Mouse (Mus musculus): Measurements from ENCODE around the gene Cacnb4. TPM values are rescaled to one million over a fixed set of nuclear protein-coding genes. Genes with fewer than 3 reads are reported as not detected.

Cacnb4 gene
- polyA plus RNA-seq, 1 experiment = 0.01 TPM

DNA sequence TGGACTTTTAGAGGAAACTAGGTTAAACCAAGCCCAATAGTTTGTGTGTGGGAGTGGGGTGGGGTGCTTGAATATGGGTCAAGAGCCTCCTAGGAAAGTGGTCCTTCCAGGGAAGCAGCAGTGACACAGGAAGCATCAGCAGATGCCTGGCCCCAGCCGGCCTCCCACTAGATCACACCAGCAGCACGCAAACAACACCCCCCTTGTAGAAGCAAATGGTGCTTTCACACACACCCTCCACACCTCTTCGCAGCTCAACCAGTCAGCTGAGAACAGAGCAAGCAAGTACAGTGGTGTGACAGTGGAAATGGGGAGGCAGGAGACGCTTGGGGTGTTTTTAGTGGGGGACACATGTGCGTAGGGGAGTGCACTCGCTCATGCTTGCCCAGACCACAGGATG lies 33.0 kb downstream of the Cacnb4 start:
- H3K79me2 ChIP-seq (ENCODE audit: control insufficient read depth, insufficient read depth) = no peaks in the 10 kb centered on the region
- H3K36me3 ChIP-seq (ENCODE audit: control insufficient read depth, insufficient read depth) = no peaks in the 10 kb centered on the region
- no peaks in the 10 kb centered on the region for H3K27me3 ChIP-seq (ENCODE audit: control insufficient read depth, insufficient read depth, insufficient read length)
- H3ac ChIP-seq (ENCODE audit: control insufficient read depth, insufficient read length) = no peak overlapping the region
- TF ChIP-seq MAX (IDR thresholded peaks at IDR 0.05; ENCODE audit: low read depth) (no peak), CEBPB (IDR thresholded peaks at IDR 0.05; ENCODE audit: insufficient read depth, poor library complexity, severe bottlenecking) (no peak), E2F4 (IDR thresholded peaks at IDR 0.05; ENCODE audit: insufficient read depth) (no peak), TCF12 (IDR thresholded peaks at IDR 0.05; ENCODE audit: insufficient read depth, poor library complexity, severe bottlenecking) (no peak), USF1 (IDR thresholded peaks at IDR 0.05; ENCODE audit: low read depth) (no peak), SRF (IDR thresholded peaks at IDR 0.05; ENCODE audit: control insufficient read depth, insufficient read length, low read depth) (no peak), POLR2AphosphoS2 (IDR thresholded peaks at IDR 0.05; ENCODE audit: insufficient read length, low read depth) (no peak), REST (IDR thresholded peaks at IDR 0.05; ENCODE audit: insufficient read depth, insufficient read length) (no peak), POLR2A (IDR thresholded peaks at IDR 0.05; ENCODE audit: insufficient read length, low read depth) (no peak), TCF3 (IDR thresholded peaks at IDR 0.05; ENCODE audit: insufficient read length, low read depth) (no peak), MYOG (IDR thresholded peaks at IDR 0.05; ENCODE audit: control insufficient read depth in 1 of 3, insufficient read depth in 1 of 3, insufficient read length in 2 of 3, low read depth in 2 of 3) (no peak), MYOD1 (IDR thresholded peaks at IDR 0.05; ENCODE audit: control insufficient read depth in 1 of 3, insufficient read length in 2 of 3, low read depth in 2 of 3) (no peak)
- H3K4me2 ChIP-seq (ENCODE audit: low read depth) = no peak overlapping the region
- no peak overlapping the region for H3K4me3 ChIP-seq

DNA sequence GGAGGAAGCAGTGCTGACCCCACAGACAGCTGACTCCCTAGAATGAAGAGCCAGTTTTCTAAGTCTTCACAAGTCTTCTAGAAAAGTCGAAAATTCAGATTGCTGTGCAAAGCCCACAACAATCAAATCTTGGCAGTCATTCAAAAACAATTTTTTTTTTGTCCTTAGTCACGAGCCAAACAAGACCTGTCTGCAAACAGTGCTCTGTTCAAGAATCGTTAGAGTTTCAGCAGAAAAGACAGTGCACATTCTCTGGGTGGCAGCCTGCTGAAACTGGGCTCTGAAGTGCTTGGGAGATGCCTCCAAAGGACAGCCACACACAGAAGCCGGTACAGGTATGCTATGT lies 37.1 kb downstream of the Cacnb4 start:
- Histone ChIP-seq H3K27me3 (ENCODE audit: control insufficient read depth, insufficient read depth, insufficient read length) (no peaks in the 10 kb centered on the region), H3K36me3 (ENCODE audit: control insufficient read depth, insufficient read depth) (no peaks in the 10 kb centered on the region), H3K79me2 (ENCODE audit: control insufficient read depth, insufficient read depth) (no peaks in the 10 kb centered on the region), H3ac (ENCODE audit: control insufficient read depth, insufficient read length) (no peak overlapping the region), H3K4me3 (no peak overlapping the region), H3K4me2 (ENCODE audit: low read depth) (no peak overlapping the region)
- no peak for TF ChIP-seq E2F4 (IDR thresholded peaks at IDR 0.05; ENCODE audit: insufficient read depth)
- no peak for TF ChIP-seq USF1 (IDR thresholded peaks at IDR 0.05; ENCODE audit: low read depth)
- TF ChIP-seq POLR2A (IDR thresholded peaks at IDR 0.05; ENCODE audit: insufficient read length, low read depth) = no peak
- no peak for TF ChIP-seq SRF (IDR thresholded peaks at IDR 0.05; ENCODE audit: control insufficient read depth, insufficient read length, low read depth)
- no peak for TF ChIP-seq MYOD1 (IDR thresholded peaks at IDR 0.05; ENCODE audit: control insufficient read depth in 1 of 3, insufficient read length in 2 of 3, low read depth in 2 of 3)
- no peak for TF ChIP-seq TCF3 (IDR thresholded peaks at IDR 0.05; ENCODE audit: insufficient read length, low read depth)
- TF ChIP-seq TCF12 (IDR thresholded peaks at IDR 0.05; ENCODE audit: insufficient read depth, poor library complexity, severe bottlenecking) = no peak
- TF ChIP-seq REST (IDR thresholded peaks at IDR 0.05; ENCODE audit: insufficient read depth, insufficient read length) = no peak
- no peak for TF ChIP-seq POLR2AphosphoS2 (IDR thresholded peaks at IDR 0.05; ENCODE audit: insufficient read length, low read depth)
- no peak for TF ChIP-seq MAX (IDR thresholded peaks at IDR 0.05; ENCODE audit: low read depth)
- no peak for TF ChIP-seq CEBPB (IDR thresholded peaks at IDR 0.05; ENCODE audit: insufficient read depth, poor library complexity, severe bottlenecking)
- TF ChIP-seq MYOG (IDR thresholded peaks at IDR 0.05; ENCODE audit: control insufficient read depth in 1 of 3, insufficient read depth in 1 of 3, insufficient read length in 2 of 3, low read depth in 2 of 3) = no peak

DNA sequence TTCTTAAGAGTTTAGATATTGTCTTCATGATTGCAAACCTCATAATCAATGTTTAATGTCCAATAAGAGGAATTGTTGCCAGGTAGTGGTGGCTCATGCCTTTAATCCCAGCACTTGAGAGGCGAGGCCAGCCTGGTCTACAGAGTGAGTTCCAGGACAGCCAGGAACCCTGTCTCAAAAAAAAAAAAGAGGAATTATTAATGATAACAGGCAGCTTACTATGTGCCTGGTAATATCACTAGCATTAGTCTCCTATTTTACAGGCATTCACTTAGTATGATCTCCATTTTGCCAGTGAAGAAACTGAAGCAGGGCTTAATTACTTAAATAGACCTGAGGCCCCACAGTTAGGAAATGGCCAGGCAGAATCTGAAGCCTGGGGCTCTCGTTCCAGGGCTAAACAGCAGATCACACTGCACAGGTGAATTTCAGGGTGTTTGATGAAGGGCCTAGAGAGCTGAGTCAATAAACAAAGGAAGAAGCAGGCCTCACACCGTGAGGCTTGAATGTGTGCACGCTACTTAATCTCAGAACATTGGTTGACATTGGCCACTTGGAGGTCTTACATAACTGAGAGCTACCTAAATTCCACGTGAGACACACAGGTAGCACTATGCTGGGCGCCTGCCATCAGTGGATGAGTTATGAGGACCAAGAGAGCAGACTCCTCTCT lies 37.6 kb downstream of the Cacnb4 start:
- Histone ChIP-seq H3K79me2 (ENCODE audit: control insufficient read depth, insufficient read depth) (no peaks in the 10 kb centered on the region), H3ac (ENCODE audit: control insufficient read depth, insufficient read length) (no peak overlapping the region), H3K4me3 (no peak overlapping the region), H3K4me2 (ENCODE audit: low read depth) (no peak overlapping the region), H3K36me3 (ENCODE audit: control insufficient read depth, insufficient read depth) (no peaks in the 10 kb centered on the region), H3K27me3 (ENCODE audit: control insufficient read depth, insufficient read depth, insufficient read length) (no peaks in the 10 kb centered on the region)
- no peak for TF ChIP-seq CEBPB (IDR thresholded peaks at IDR 0.05; ENCODE audit: insufficient read depth, poor library complexity, severe bottlenecking)
- no peak for TF ChIP-seq MYOG (IDR thresholded peaks at IDR 0.05; ENCODE audit: control insufficient read depth in 1 of 3, insufficient read depth in 1 of 3, insufficient read length in 2 of 3, low read depth in 2 of 3)
- no peak for TF ChIP-seq MYOD1 (IDR thresholded peaks at IDR 0.05; ENCODE audit: control insufficient read depth in 1 of 3, insufficient read length in 2 of 3, low read depth in 2 of 3)
- no peak for TF ChIP-seq TCF12 (IDR thresholded peaks at IDR 0.05; ENCODE audit: insufficient read depth, poor library complexity, severe bottlenecking)
- TF ChIP-seq E2F4 (IDR thresholded peaks at IDR 0.05; ENCODE audit: insufficient read depth) = no peak
- TF ChIP-seq REST (IDR thresholded peaks at IDR 0.05; ENCODE audit: insufficient read depth, insufficient read length) = no peak
- TF ChIP-seq POLR2A (IDR thresholded peaks at IDR 0.05; ENCODE audit: insufficient read length, low read depth) = no peak
- TF ChIP-seq POLR2AphosphoS2 (IDR thresholded peaks at IDR 0.05; ENCODE audit: insufficient read length, low read depth) = no peak
- no peak for TF ChIP-seq SRF (IDR thresholded peaks at IDR 0.05; ENCODE audit: control insufficient read depth, insufficient read length, low read depth)
- TF ChIP-seq USF1 (IDR thresholded peaks at IDR 0.05; ENCODE audit: low read depth) = no peak
- TF ChIP-seq MAX (IDR thresholded peaks at IDR 0.05; ENCODE audit: low read depth) = no peak
- TF ChIP-seq TCF3 (IDR thresholded peaks at IDR 0.05; ENCODE audit: insufficient read length, low read depth) = no peak

DNA sequence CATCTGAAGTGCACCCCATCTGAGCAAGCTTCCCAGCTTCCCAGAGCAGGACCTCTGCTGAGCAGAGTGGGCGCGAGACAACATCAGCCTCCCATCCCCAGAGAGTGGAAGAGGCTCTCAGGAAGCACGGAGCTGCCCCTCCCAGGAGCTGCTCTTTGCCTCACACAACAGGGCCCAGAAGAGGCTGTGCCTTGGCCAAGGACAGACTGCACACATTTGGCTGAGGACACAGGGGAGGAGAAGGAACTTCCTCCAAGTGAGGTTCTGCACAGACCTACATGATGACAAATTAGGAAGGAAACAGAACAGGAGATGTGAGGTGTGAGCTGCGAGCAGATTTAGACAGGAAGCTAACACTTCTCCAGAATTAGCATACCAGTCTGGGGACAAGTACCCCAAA lies 38.4 kb downstream of the Cacnb4 start:
- Histone ChIP-seq H3ac (ENCODE audit: control insufficient read depth, insufficient read length) (no peak overlapping the region), H3K4me2 (ENCODE audit: low read depth) (peak overlapping the region; percentile 1), H3K4me3 (no peak overlapping the region), H3K36me3 (ENCODE audit: control insufficient read depth, insufficient read depth) (no peaks in the 10 kb centered on the region), H3K27me3 (ENCODE audit: control insufficient read depth, insufficient read depth, insufficient read length) (no peaks in the 10 kb centered on the region), H3K79me2 (ENCODE audit: control insufficient read depth, insufficient read depth) (no peaks in the 10 kb centered on the region)
- TF ChIP-seq MYOD1 (IDR thresholded peaks at IDR 0.05; ENCODE audit: control insufficient read depth in 1 of 3, insufficient read length in 2 of 3, low read depth in 2 of 3) (no peak), MYOG (IDR thresholded peaks at IDR 0.05; ENCODE audit: control insufficient read depth in 1 of 3, insufficient read depth in 1 of 3, insufficient read length in 2 of 3, low read depth in 2 of 3) (no peak), POLR2AphosphoS2 (IDR thresholded peaks at IDR 0.05; ENCODE audit: insufficient read length, low read depth) (no peak), POLR2A (IDR thresholded peaks at IDR 0.05; ENCODE audit: insufficient read length, low read depth) (no peak), E2F4 (IDR thresholded peaks at IDR 0.05; ENCODE audit: insufficient read depth) (no peak), TCF12 (IDR thresholded peaks at IDR 0.05; ENCODE audit: insufficient read depth, poor library complexity, severe bottlenecking) (no peak)

All from myocyte (in vitro differentiated cells).